Mouse (Mus musculus) lung, adult 2 months (tissue): ENCODE data around the gene Cfap161.

ENCODE experiments used
- CTCF ChIP-seq: fragments of 200-500 bp; IDR thresholded peaks from 2 replicates; pipeline ENCODE4 v1.5.1; 2011; ENCODE audit warnings: mild to moderate bottlenecking, low read length, control low read depth; ENCODE audit not compliant: insufficient read depth
- POLR2A ChIP-seq: fragments of 200-500 bp; IDR thresholded peaks from 2 replicates; pipeline ENCODE4 v1.6.1; 2011; ENCODE audit warnings: low read depth, mild to moderate bottlenecking, control low read depth, low read length, borderline replicate concordance; ENCODE audit errors: extremely low read depth

- TF ChIP-seq POLR2A (no peak), CTCF (peak; percentile 44; the same call in 1 of the 2 replicates)
Observed at GRCm38 (mm10) chr7:83802509-83802908, 7.8 kb upstream of the Cfap161 start.
